Mouse (Mus musculus) CH12.LX (cell line): ENCODE measurements around the gene Ice1. TPM values are rescaled to one million over a fixed set of nuclear protein-coding genes. Genes with fewer than 3 reads are reported as not detected.

Experiments used
- DNase-seq: peaks from one replicate; pipeline ENCODE4 v3.0.0-alpha.2; 2013; ENCODE audit errors: extremely low read depth
- H3K27ac ChIP-seq: 2 replicates; pipeline ENCODE4 v1.5.1; 2012; ENCODE audit warnings: low read depth, mild to moderate bottlenecking, control low read depth, moderate library complexity; ENCODE audit not compliant: insufficient read depth
- H3K27me3 ChIP-seq: replicated peaks from 2 replicates; pipeline ENCODE3; 2012; ENCODE audit warnings: inconsistent platforms
- H3K36me3 ChIP-seq, 2 experiments: replicated peaks in 1 of 2; 2 replicates each; pipeline versions ENCODE3 to v1.6.1; 2012; ENCODE audit warnings: inconsistent platforms in 1 of 2, low read length in 1 of 2, mild to moderate bottlenecking in 1 of 2, mixed read lengths in 1 of 2, moderate library complexity in 1 of 2; ENCODE audit not compliant: control insufficient read depth in 1 of 2, insufficient read depth in 1 of 2
- H3K4me1 ChIP-seq, 2 experiments: 2 replicates each; pipeline ENCODE4 v1.6.1; 2012; ENCODE audit warnings: inconsistent platforms in 1 of 2, moderate library complexity in 1 of 2; ENCODE audit not compliant: insufficient read depth in 2 of 2, control insufficient read depth in 1 of 2
- H3K4me2 ChIP-seq: 2 replicates; pipeline ENCODE4 v1.6.1; 2012; ENCODE audit warnings: low read depth, mild to moderate bottlenecking, control low read depth; ENCODE audit not compliant: poor library complexity, insufficient read depth, severe bottlenecking
- H3K4me3 ChIP-seq, 3 experiments: fragments of 150-350 bp in 1 of 3; sonication (generic) in 1 of 3; replicated peaks in 1 of 3; 2 replicates each; pipeline versions ENCODE3 to v1.5.1; 2011 to 2012; ENCODE audit warnings: low read depth in 2 of 3, low read length in 2 of 3, mild to moderate bottlenecking in 2 of 3, moderate library complexity in 2 of 3, control low read depth in 1 of 3, improper control_type of control experiment in 1 of 3, inconsistent platforms in 1 of 3, mixed read lengths in 1 of 3; ENCODE audit not compliant: poor library complexity in 1 of 3
- H3K79me2 ChIP-seq: replicated peaks from 2 replicates; pipeline ENCODE4 v1.6.1; 2012; ENCODE audit warnings: mild to moderate bottlenecking, moderate library complexity; ENCODE audit not compliant: control insufficient read depth, poor library complexity, insufficient read depth, severe bottlenecking; ENCODE audit errors: extremely low read depth
- H3K9ac ChIP-seq: 2 replicates; pipeline ENCODE4 v1.6.1; 2012; ENCODE audit warnings: low read depth, mild to moderate bottlenecking, control low read depth, moderate library complexity; ENCODE audit not compliant: insufficient read depth
- H3K9me3 ChIP-seq: replicated peaks from 2 replicates; pipeline ENCODE3; 2012; ENCODE audit warnings: low read length, inconsistent platforms, mixed read lengths
- CTCF ChIP-seq, 2 experiments: IDR thresholded peaks in 1 of 2; conservative IDR thresholded peaks in 1 of 2; 2 replicates each; pipeline ENCODE4 v1.5.1; 2011 to 2012; ENCODE audit warnings: low read depth in 2 of 2, low read length in 2 of 2, improper control_type of control experiment in 1 of 2, inconsistent platforms in 1 of 2, mild to moderate bottlenecking in 1 of 2, moderate library complexity in 1 of 2
- ELF1 ChIP-seq: IDR thresholded peaks from 2 replicates; pipeline ENCODE4 v1.6.1; 2014; ENCODE audit warnings: low read depth, mild to moderate bottlenecking, inconsistent platforms, low read length, improper control_type of control experiment
- ETS1 ChIP-seq: conservative IDR thresholded peaks from 2 replicates; pipeline ENCODE4 v1.6.1; 2012; ENCODE audit warnings: low read depth, mild to moderate bottlenecking, inconsistent platforms, low read length, improper control_type of control experiment, moderate library complexity
- GABPA ChIP-seq: IDR thresholded peaks from 2 replicates; pipeline ENCODE4 v1.6.1; 2012; ENCODE audit warnings: low read depth, low read length, improper control_type of control experiment, inconsistent platforms; ENCODE audit not compliant: insufficient replicate concordance
- IRF4 ChIP-seq: IDR thresholded peaks from 2 replicates; pipeline ENCODE4 v1.6.1; 2014; ENCODE audit warnings: low read depth, mild to moderate bottlenecking, inconsistent platforms, low read length, improper control_type of control experiment
- JUND ChIP-seq: conservative IDR thresholded peaks from 2 replicates; pipeline ENCODE4 v1.6.1; 2011; ENCODE audit warnings: low read depth, low read length, improper control_type of control experiment
- MYC ChIP-seq: IDR thresholded peaks from 2 replicates; pipeline ENCODE4 v1.6.1; 2011; ENCODE audit warnings: low read depth, mild to moderate bottlenecking, improper control_type of control experiment, low read length
- PAX5 ChIP-seq: IDR thresholded peaks from 2 replicates; pipeline ENCODE4 v1.6.1; 2012; ENCODE audit warnings: low read length, inconsistent platforms, mixed read lengths
- POLR2A ChIP-seq: IDR thresholded peaks from 2 replicates; pipeline ENCODE4 v1.6.1; 2011; ENCODE audit warnings: low read depth, mild to moderate bottlenecking, improper control_type of control experiment, low read length
- POLR2AphosphoS2 ChIP-seq: IDR thresholded peaks from 2 replicates; pipeline ENCODE4 v1.6.1; 2011; ENCODE audit warnings: low read depth, low read length, improper control_type of control experiment
- RCOR1 ChIP-seq: conservative IDR thresholded peaks from 2 replicates; pipeline ENCODE4 v1.6.1; 2012; ENCODE audit warnings: low read depth, mild to moderate bottlenecking, inconsistent platforms, low read length, improper control_type of control experiment
- TBP ChIP-seq: conservative IDR thresholded peaks from 2 replicates; pipeline ENCODE4 v1.6.1; 2011; ENCODE audit warnings: low read depth, low read length, improper control_type of control experiment
- dilution Hi-C: fragments of 300-500 bp; cut with MboI; formaldehyde crosslinking; loops from 2 replicates; pipeline ENCODE4 v1.14.3; 2020; ENCODE audit warnings: low sequenced_read_pairs; ENCODE audit not compliant: extremely low pct_unique_long_range_greater_than_20kb, extremely low pct_ligation_motif_present
- in situ Hi-C: fragments of 300-500 bp; cut with MboI; formaldehyde crosslinking; loops from 3 replicates; pipeline ENCODE4 v1.14.3; 2019; ENCODE audit warnings: low sequenced_read_pairs, low pct_ligation_motif_present, low pct_unique_long_range_greater_than_20kb, mixed read lengths
- polyA plus RNA-seq: library from polyadenylated mRNA; unstranded; fragments of >175 nt; gene quantifications from 2 replicates; pipeline ENCODE4 v1.2.1, GENCODE M21; 2012; ENCODE audit warnings: low read depth; ENCODE audit not compliant: insufficient read length
- total RNA-seq, 2 experiments: library from RNA; depleted of rRNA; stranded (reverse); fragments of 300-350 nt in 1 of 2; fragments of >200 nt in 1 of 2; gene quantifications; 2 replicates each; pipeline ENCODE4 v1.2.3; 2012 to 2014

Gene Ice1
- total RNA-seq (2012; rRNA removed) (24.7 and 25.8 TPM in 2 replicates), total RNA-seq (2014; rRNA removed) (25.5 and 26.8 TPM in 2 replicates), polyA plus RNA-seq (24.2 and 29.5 TPM in 2 replicates)

GRCm38 (mm10) chr13:70637282-70637661 is at the start of gene Ice1:
Gene Ice1 (minus strand): TSS chr13:70637634.
- peak within 1 kb of the TSS; percentile 72 for H3K9ac ChIP-seq
- peaks cover 0 to 10% of the 10 kb centered on the region in 2 experiments for H3K36me3 ChIP-seq
- in situ Hi-C loops (no loop called here), dilution Hi-C loops (no loop called here)
- peak within 1 kb of the TSS; percentile 90 to 94 (median 91) for H3K4me3 ChIP-seq
- TF ChIP-seq ELF1 (no peak), POLR2A (no peak), GABPA (no peak), JUND (no peak), PAX5 (no peak)
- peak; percentile 31 for DNase-seq
- peaks cover 7 to 47% of the 10 kb centered on the region in 2 experiments for H3K4me1 ChIP-seq
- no peaks in the 10 kb centered on the region for H3K9me3 ChIP-seq
- peak within 1 kb of the TSS; percentile 97 for H3K4me2 ChIP-seq
- peak within 1 kb of the TSS; percentile 66 for H3K27ac ChIP-seq
- H3K27me3 ChIP-seq, result no peaks in the 10 kb centered on the region
- peaks cover 30% of the 10 kb centered on the region for H3K79me2 ChIP-seq

- H3K4me2 ChIP-seq, result no peak overlapping the region
These were observed 48.4 kb upstream of the Ice1 start for GRCm38 (mm10) chr13:70685825-70686224.

GRCm38 (mm10) chr13:70684976-70685609 is 47.7 kb upstream of the Ice1 start:
- H3K9ac ChIP-seq, result no peak overlapping the region
- H3K4me2 ChIP-seq, result no peak overlapping the region
- no peaks in the 10 kb centered on the region for H3K4me1 ChIP-seq
- H3K27me3 ChIP-seq, result no peaks in the 10 kb centered on the region
- dilution Hi-C loops, result no loop called here
- no peak overlapping the region for H3K27ac ChIP-seq
- in situ Hi-C loops, result no loop called here
- DNase-seq, result no peak
- H3K4me3 ChIP-seq, result no peak overlapping the region
- TF ChIP-seq CTCF (conservative IDR thresholded peaks at IDR 0.05 in 1 of 2, IDR thresholded peaks at IDR 0.05 in 1 of 2; ENCODE audit: low read depth in 2 of 2, low read length in 2 of 2), result no peak
- TF ChIP-seq TBP, result no peak
- no peak for TF ChIP-seq MYC
- TF ChIP-seq JUND, result no peak
- TF ChIP-seq POLR2A, result no peak
- H3K9me3 ChIP-seq, result no peaks in the 10 kb centered on the region
- H3K79me2 ChIP-seq, result no peaks in the 10 kb centered on the region
- H3K36me3 ChIP-seq, result no peaks in the 10 kb centered on the region

More at GRCm38 (mm10) chr13:70685825-70686224, 48.4 kb upstream of the Ice1 start:
- H3K9me3 ChIP-seq, result no peaks in the 10 kb centered on the region
- H3K27ac ChIP-seq, result no peak overlapping the region
- DNase-seq, result no peak
- dilution Hi-C loops, result no loop called here
- H3K36me3 ChIP-seq, result no peaks in the 10 kb centered on the region
- no peaks in the 10 kb centered on the region for H3K79me2 ChIP-seq
- no peak for TF ChIP-seq RCOR1
- no peak for TF ChIP-seq ETS1
- no peak for TF ChIP-seq IRF4
- no peak for TF ChIP-seq POLR2AphosphoS2
- no peak overlapping the region for H3K9ac ChIP-seq
- no peaks in the 10 kb centered on the region for H3K27me3 ChIP-seq
- in situ Hi-C loops, result no loop called here
- H3K4me1 ChIP-seq, result no peaks in the 10 kb centered on the region
- no peak overlapping the region for H3K4me3 ChIP-seq
